Mouse (Mus musculus) MEL (cell line): ENCODE data around the gene Kif23. TPM values are rescaled to one million over a fixed set of nuclear protein-coding genes. Genes with fewer than 3 reads are reported as not detected.

Experiments used
- DNase-seq: peaks from one replicate; pipeline ENCODE4 v3.0.0; 2011; ENCODE audit warnings: low read depth, low spot score
- H3K27ac ChIP-seq: 2 replicates; pipeline ENCODE4 v1.5.1; 2012; ENCODE audit warnings: low read depth, mild to moderate bottlenecking, control low read depth, low read length, moderate library complexity; ENCODE audit not compliant: control insufficient read depth
- H3K27me3 ChIP-seq, 2 experiments: fragments of 150-350 bp in 1 of 2; sonication (generic) in 1 of 2; 2 replicates each; pipeline ENCODE4 v1.6.1; 2012; ENCODE audit warnings: low read length in 2 of 2, mild to moderate bottlenecking in 2 of 2, improper control_type of control experiment in 1 of 2, moderate library complexity in 1 of 2; ENCODE audit not compliant: insufficient read depth in 2 of 2, control insufficient read depth in 1 of 2
- H3K36me3 ChIP-seq, 2 experiments: 2 replicates each; pipeline ENCODE4 v1.6.1; 2012 to 2014; ENCODE audit warnings: low read length in 2 of 2, improper control_type of control experiment in 1 of 2, inconsistent platforms in 1 of 2, mild to moderate bottlenecking in 1 of 2; ENCODE audit not compliant: insufficient read depth in 2 of 2, control insufficient read depth in 1 of 2
- H3K4me1 ChIP-seq, 2 experiments: fragments of 150-350 bp in 1 of 2; sonication (generic) in 1 of 2; 2 replicates each; pipeline ENCODE4 v1.6.1; 2012; ENCODE audit warnings: low read length in 2 of 2, improper control_type of control experiment in 1 of 2, mild to moderate bottlenecking in 1 of 2; ENCODE audit not compliant: insufficient read depth in 2 of 2, control insufficient read depth in 1 of 2
- H3K4me3 ChIP-seq, 2 experiments: fragments of 150-350 bp in 1 of 2; sonication (generic) in 1 of 2; 2 replicates each; pipeline ENCODE4 v1.5.1; 2012; ENCODE audit warnings: low read depth in 2 of 2, low read length in 2 of 2, mild to moderate bottlenecking in 2 of 2, moderate library complexity in 2 of 2, control low read depth in 1 of 2, improper control_type of control experiment in 1 of 2; ENCODE audit not compliant: control insufficient read depth in 1 of 2, insufficient read depth in 1 of 2
- H3K79me2 ChIP-seq: 2 replicates; pipeline ENCODE4 v1.6.1; 2012; ENCODE audit warnings: mild to moderate bottlenecking, low read length, moderate library complexity; ENCODE audit not compliant: control insufficient read depth, poor library complexity, insufficient read depth
- H3K9ac ChIP-seq: 2 replicates; pipeline ENCODE4 v1.6.1; 2012; ENCODE audit warnings: low read depth, mild to moderate bottlenecking, control low read depth, low read length, moderate library complexity; ENCODE audit not compliant: control insufficient read depth, poor library complexity, severe bottlenecking
- H3K9me3 ChIP-seq: fragments of 150-350 bp; sonication (generic); replicated peaks from 2 replicates; pipeline ENCODE4 v1.6.1; 2012; ENCODE audit warnings: mild to moderate bottlenecking, low read length, improper control_type of control experiment, moderate library complexity; ENCODE audit not compliant: insufficient read depth
- BHLHE40 ChIP-seq: IDR thresholded peaks from 2 replicates; pipeline ENCODE4 v1.6.1; 2012; ENCODE audit warnings: low read depth, mild to moderate bottlenecking, inconsistent platforms, low read length, improper control_type of control experiment, borderline replicate concordance
- CHD2 ChIP-seq: IDR thresholded peaks from 2 replicates; pipeline ENCODE4 v1.6.1; 2011; ENCODE audit warnings: low read length, improper control_type of control experiment
- CTCF ChIP-seq, 3 experiments: IDR thresholded peaks in 2 of 3; conservative IDR thresholded peaks in 1 of 3; 2 replicates each; pipeline ENCODE4 v1.5.1; 2011 to 2012; ENCODE audit warnings: low read length in 3 of 3, low read depth in 2 of 3, mild to moderate bottlenecking in 2 of 3, improper control_type of control experiment in 1 of 3, inconsistent platforms in 1 of 3, mixed read lengths in 1 of 3, moderate library complexity in 1 of 3; ENCODE audit not compliant: control insufficient read depth in 1 of 3, insufficient read depth in 1 of 3, poor library complexity in 1 of 3, severe bottlenecking in 1 of 3
- ELF1 ChIP-seq: IDR thresholded peaks from 2 replicates; pipeline ENCODE4 v1.6.1; 2014; ENCODE audit warnings: low read depth, mild to moderate bottlenecking, inconsistent platforms, low read length, improper control_type of control experiment, moderate library complexity
- ETS1 ChIP-seq: IDR thresholded peaks from 2 replicates; pipeline ENCODE4 v1.6.1; 2012; ENCODE audit warnings: low read depth, mild to moderate bottlenecking, inconsistent platforms, low read length, improper control_type of control experiment, moderate library complexity
- HCFC1 ChIP-seq: IDR thresholded peaks from 2 replicates; pipeline ENCODE4 v1.6.1; 2012; ENCODE audit warnings: low read depth, mild to moderate bottlenecking, inconsistent platforms, low read length, improper control_type of control experiment, moderate library complexity
- JUND ChIP-seq: IDR thresholded peaks from 2 replicates; pipeline ENCODE4 v1.6.1; 2011; ENCODE audit warnings: low read depth, mild to moderate bottlenecking, improper control_type of control experiment, low read length
- MAX ChIP-seq: IDR thresholded peaks from 2 replicates; pipeline ENCODE4 v1.6.1; 2011; ENCODE audit warnings: low read length, improper control_type of control experiment
- MAZ ChIP-seq: IDR thresholded peaks from 2 replicates; pipeline ENCODE4 v1.6.1; 2012; ENCODE audit warnings: low read depth, mild to moderate bottlenecking, inconsistent platforms, low read length, improper control_type of control experiment
- MEF2A ChIP-seq: IDR thresholded peaks from 2 replicates; pipeline ENCODE4 v1.6.1; 2014; ENCODE audit warnings: low read depth, mild to moderate bottlenecking, inconsistent platforms, low read length, improper control_type of control experiment; ENCODE audit not compliant: poor library complexity, insufficient replicate concordance, severe bottlenecking; ENCODE audit errors: extremely low read depth
- MXI1 ChIP-seq: IDR thresholded peaks from 2 replicates; pipeline ENCODE4 v1.6.1; 2011; ENCODE audit warnings: mild to moderate bottlenecking, low read depth, low read length, improper control_type of control experiment
- MYB ChIP-seq: IDR thresholded peaks from 2 replicates; pipeline ENCODE4 v1.6.1; 2011; ENCODE audit warnings: mild to moderate bottlenecking, low read depth, low read length, improper control_type of control experiment
- NELFE ChIP-seq: IDR thresholded peaks from 2 replicates; pipeline ENCODE4 v1.6.1; 2011; ENCODE audit warnings: low read depth, low read length, improper control_type of control experiment
- NRF1 ChIP-seq: IDR thresholded peaks from 2 replicates; pipeline ENCODE4 v1.6.1; 2014; ENCODE audit warnings: low read depth, mild to moderate bottlenecking, inconsistent platforms, low read length, improper control_type of control experiment, moderate library complexity; ENCODE audit not compliant: poor library complexity, insufficient read depth, severe bottlenecking
- POLR2A ChIP-seq, 2 experiments: IDR thresholded peaks; 2 replicates each; pipeline ENCODE4 v1.6.1; 2011 to 2012; ENCODE audit warnings: low read length in 2 of 2, mild to moderate bottlenecking in 2 of 2, control low read depth in 1 of 2, improper control_type of control experiment in 1 of 2, low read depth in 1 of 2, moderate library complexity in 1 of 2; ENCODE audit not compliant: control insufficient read depth in 1 of 2, insufficient read depth in 1 of 2, poor library complexity in 1 of 2
- POLR2AphosphoS2 ChIP-seq: IDR thresholded peaks from 2 replicates; pipeline ENCODE4 v1.6.1; 2011; ENCODE audit warnings: low read length, improper control_type of control experiment
- RAD21 ChIP-seq: IDR thresholded peaks from 2 replicates; pipeline ENCODE4 v1.6.1; 2011; ENCODE audit warnings: mild to moderate bottlenecking, low read depth, low read length, improper control_type of control experiment
- RCOR1 ChIP-seq: IDR thresholded peaks from 2 replicates; pipeline ENCODE4 v1.6.1; 2012; ENCODE audit warnings: low read depth, mild to moderate bottlenecking, inconsistent platforms, low read length, improper control_type of control experiment
- SIN3A ChIP-seq: IDR thresholded peaks from 2 replicates; pipeline ENCODE4 v1.6.1; 2012; ENCODE audit warnings: low read length, improper control_type of control experiment, inconsistent platforms
- SMC3 ChIP-seq: IDR thresholded peaks from 2 replicates; pipeline ENCODE4 v1.6.1; 2011; ENCODE audit warnings: low read depth, low read length, improper control_type of control experiment
- TBP ChIP-seq: IDR thresholded peaks from 2 replicates; pipeline ENCODE4 v1.8.0; 2011; ENCODE audit warnings: low read depth, low read length, improper control_type of control experiment
- TCF12 ChIP-seq: IDR thresholded peaks from 2 replicates; pipeline ENCODE4 v1.6.1; 2014; ENCODE audit warnings: low read depth, mild to moderate bottlenecking, inconsistent platforms, low read length, improper control_type of control experiment, moderate library complexity
- USF1 ChIP-seq: IDR thresholded peaks from 2 replicates; pipeline ENCODE4 v1.6.1; 2014; ENCODE audit warnings: low read depth, mild to moderate bottlenecking, inconsistent platforms, low read length, improper control_type of control experiment, moderate library complexity
- ZC3H11A ChIP-seq: IDR thresholded peaks from 2 replicates; pipeline ENCODE4 v1.6.1; 2012; ENCODE audit warnings: low read depth, mild to moderate bottlenecking, inconsistent platforms, low read length, improper control_type of control experiment
- ZKSCAN1 ChIP-seq: IDR thresholded peaks from 2 replicates; pipeline ENCODE4 v1.6.1; 2012; ENCODE audit warnings: low read depth, mild to moderate bottlenecking, inconsistent platforms, low read length, improper control_type of control experiment, moderate library complexity
- ZNF384 ChIP-seq: IDR thresholded peaks from 2 replicates; pipeline ENCODE4 v1.6.1; 2012; ENCODE audit warnings: low read depth, mild to moderate bottlenecking, inconsistent platforms, low read length, improper control_type of control experiment
- polyA plus RNA-seq, 2 experiments: library from polyadenylated mRNA; stranded (reverse) in 1 of 2; unstranded in 1 of 2; fragments of >175 nt in 1 of 2; fragments of >200 nt in 1 of 2; gene quantifications; 2 replicates each; pipeline versions ENCODE4 v1.2.1 to v1.2.4; 2012; ENCODE audit warnings: low replicate concordance in 2 of 2, low read depth in 1 of 2; ENCODE audit not compliant: insufficient read length in 2 of 2, insufficient read depth in 1 of 2, missing spikeins in 1 of 2
- total RNA-seq: library from RNA; depleted of rRNA; stranded (reverse); fragments of 300-350 nt; gene quantifications from 2 replicates; pipeline ENCODE4 v1.2.3, GENCODE M21; 2012

Gene Kif23
- total and polyA plus RNA-seq, 3 experiments = 37.5 to 100 TPM; not detected in 1

DNA sequence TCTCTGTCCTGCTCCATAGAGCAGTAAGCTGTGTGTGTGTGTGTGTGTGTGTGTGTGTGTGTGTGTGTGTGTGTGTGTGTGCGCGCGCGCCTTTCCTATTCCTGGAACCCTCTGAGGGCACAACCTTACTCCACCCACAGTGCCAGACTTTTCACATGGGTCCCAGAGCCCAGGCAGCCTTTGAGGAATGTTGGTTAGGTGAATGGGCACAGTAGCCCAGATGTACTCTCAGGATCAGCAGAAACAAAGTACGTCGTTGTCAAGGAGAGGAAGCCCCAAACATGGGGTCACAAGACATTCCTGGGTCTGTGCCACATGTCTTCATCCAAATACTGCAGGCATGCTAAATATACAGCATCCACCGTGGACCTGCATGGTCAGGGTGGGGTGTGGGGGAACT, 19.4 kb upstream of the Kif23 start:
- no peak overlapping the region for H3K4me3 ChIP-seq
- H3K36me3 ChIP-seq = 0 out of 4 replicates have a peak, but pooled peaks cover 0 to 4% of the 10 kb centered on the region in 2 experiments
- H3K4me1 ChIP-seq = peaks cover 0 to 9% of the 10 kb centered on the region in 2 experiments; a peak in 2 of 4 replicates
- no peak for DNase-seq
- no peak overlapping the region for H3K27ac ChIP-seq
- H3K9me3 ChIP-seq = no peaks in the 10 kb centered on the region
- TF ChIP-seq MXI1 = no peak
- no peak for TF ChIP-seq USF1
- no peak for TF ChIP-seq TCF12
- no peak for TF ChIP-seq MYB
- no peak for TF ChIP-seq JUND
- no peak for TF ChIP-seq RAD21
- no peak for TF ChIP-seq SMC3
- TF ChIP-seq POLR2AphosphoS2 = no peak
- no peak for TF ChIP-seq HCFC1
- TF ChIP-seq ELF1 = no peak
- no peak for TF ChIP-seq ZNF384
- no peak for TF ChIP-seq ZC3H11A
- no peak for TF ChIP-seq BHLHE40
- TF ChIP-seq POLR2A (IDR thresholded peaks at IDR 0.05; ENCODE audit: control insufficient read depth in 1 of 2, insufficient read depth in 1 of 2, low read depth in 1 of 2, low read length in 2 of 2, poor library complexity in 1 of 2) = no peak
- TF ChIP-seq CHD2 = no peak
- no peak for TF ChIP-seq NELFE
- no peak for TF ChIP-seq TBP
- TF ChIP-seq NRF1 = no peak
- no peak for TF ChIP-seq ETS1
- no peak for TF ChIP-seq SIN3A
- no peak overlapping the region for H3K9ac ChIP-seq
- no peaks in the 10 kb centered on the region for H3K79me2 ChIP-seq
- no peaks in the 10 kb centered on the region for H3K27me3 ChIP-seq

- Histone ChIP-seq H3K4me3 (peak overlapping the region; percentile 36 to 42; a peak in 3 of 4 replicates), H3K9me3 (no peaks in the 10 kb centered on the region), H3K9ac (peak overlapping the region; percentile 23), H3K36me3 (no peaks in the 10 kb centered on the region), H3K27me3 (no peaks in the 10 kb centered on the region), H3K4me1 (peaks cover 0 to 3% of the 10 kb centered on the region in 2 experiments; a peak in 1 of 4 replicates), H3K79me2 (no peaks in the 10 kb centered on the region), H3K27ac (no peak overlapping the region)
- DNase-seq = peak; percentile 79
- TF ChIP-seq RCOR1 = peak; percentile 24; the same call in 1 of the 2 replicates
- no peak for TF ChIP-seq ZKSCAN1
- TF ChIP-seq NELFE = no peak
- TF ChIP-seq SIN3A = peak; percentile 46; the same call in 1 of the 2 replicates
- peak; percentile 79 for TF ChIP-seq SMC3
- peak; percentile 61 for TF ChIP-seq ZC3H11A
- TF ChIP-seq MAX = no peak
- TF ChIP-seq CTCF (IDR thresholded peaks at IDR 0.05 in 2 of 3, conservative IDR thresholded peaks at IDR 0.05 in 1 of 3; ENCODE audit: control insufficient read depth in 1 of 3, insufficient read depth in 1 of 3, low read depth in 2 of 3, low read length in 3 of 3, poor library complexity in 1 of 3, severe bottlenecking in 1 of 3) = peak; percentile 72 to 85 (median 82)
- TF ChIP-seq MAZ = peak; percentile 87
- 0 out of 2 replicates have a peak, but pooled peaks have one; percentile 9 for TF ChIP-seq ELF1
- peak; percentile 96 for TF ChIP-seq ZNF384
- 0 out of 2 replicates have a peak, but pooled peaks have one; percentile 25 for TF ChIP-seq BHLHE40
- TF ChIP-seq MEF2A = no peak
- peak; percentile 76 for TF ChIP-seq RAD21
These were observed 18.9 kb upstream of the Kif23 start for GRCm38 (mm10) chr9:61965411-61965930.
